Mouse (Mus musculus) ES-Bruce4 (cell line): ENCODE results near the gene Enah. TPM values are rescaled to one million over a fixed set of nuclear protein-coding genes. Genes with fewer than 3 reads are reported as not detected.

ENCODE experiments used
- H3K27ac ChIP-seq: 2 replicates; pipeline ENCODE4 v1.5.1; 2012; ENCODE audit warnings: low read length, inconsistent platforms; ENCODE audit not compliant: insufficient read depth
- H3K27me3 ChIP-seq: 2 replicates; pipeline ENCODE4 v1.6.1; 2012; ENCODE audit warnings: mild to moderate bottlenecking, low read length, inconsistent platforms; ENCODE audit not compliant: control insufficient read depth, poor library complexity, insufficient read depth, severe bottlenecking
- H3K36me3 ChIP-seq: 2 replicates; pipeline ENCODE4 v1.6.1; 2012; ENCODE audit warnings: inconsistent platforms, mild to moderate bottlenecking, low read length, moderate library complexity; ENCODE audit not compliant: control insufficient read depth, poor library complexity, insufficient read depth, severe bottlenecking
- H3K4me1 ChIP-seq: one replicate; pipeline ENCODE4 v1.8.1; 2011; ENCODE audit warnings: low read length; ENCODE audit not compliant: control insufficient read depth, insufficient read depth
- H3K4me3 ChIP-seq: 2 replicates; pipeline ENCODE4 v1.5.1; 2011; ENCODE audit warnings: low read depth, mild to moderate bottlenecking, low read length
- H3K9ac ChIP-seq: 2 replicates; pipeline ENCODE4 v1.6.1; 2012; ENCODE audit warnings: low read depth, mild to moderate bottlenecking, inconsistent platforms; ENCODE audit not compliant: poor library complexity, severe bottlenecking
- H3K9me3 ChIP-seq: replicated peaks from 2 replicates; pipeline ENCODE4 v1.6.1; 2012; ENCODE audit warnings: mild to moderate bottlenecking, low read length, inconsistent platforms; ENCODE audit not compliant: control insufficient read depth, poor library complexity, insufficient read depth, severe bottlenecking
- CTCF ChIP-seq: IDR thresholded peaks from one replicate; pipeline ENCODE4 v1.8.1; 2011; ENCODE audit warnings: low read depth, low read length
- EP300 ChIP-seq: IDR thresholded peaks from 2 replicates; pipeline ENCODE4 v1.6.1; 2011; ENCODE audit warnings: low read depth, low read length; ENCODE audit not compliant: insufficient read depth
- POLR2A ChIP-seq: IDR thresholded peaks from one replicate; pipeline ENCODE4 v1.8.1; 2011; ENCODE audit warnings: low read length; ENCODE audit not compliant: insufficient read depth
- polyA plus RNA-seq: library from polyadenylated mRNA; stranded (reverse); fragments of >200 nt; gene quantifications from 2 replicates; pipeline ENCODE4 v1.2.4, GENCODE M21; 2011; ENCODE audit warnings: low read depth; ENCODE audit not compliant: missing spikeins, insufficient read depth, insufficient read length

The Enah gene
- polyA plus RNA-seq, 1 experiment: 369 TPM

DNA sequence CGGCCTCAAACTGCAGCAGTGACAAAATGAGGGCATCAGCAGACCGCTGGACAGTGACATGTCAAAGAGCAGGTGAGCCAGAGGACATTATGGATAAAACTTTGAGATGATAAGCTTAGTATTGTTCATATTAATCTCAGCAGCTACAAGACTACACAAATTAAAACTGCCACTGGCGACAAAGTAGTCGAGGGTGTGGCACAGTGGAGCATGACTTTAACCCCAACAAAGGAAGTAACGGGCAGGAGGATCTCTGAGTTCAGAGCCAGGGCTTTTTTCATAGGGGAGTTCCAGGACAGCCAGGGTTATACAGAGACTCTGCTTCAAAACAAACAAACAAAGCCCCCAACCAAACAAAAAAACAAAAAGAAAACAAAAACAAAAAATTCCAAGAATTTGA lies 68.5 kb downstream of the Enah start:
- no peaks in the 10 kb centered on the region for H3K9me3 ChIP-seq
- peaks cover 23% of the 10 kb centered on the region for H3K36me3 ChIP-seq
- no peak overlapping the region for H3K4me3 ChIP-seq
- peaks cover 10% of the 10 kb centered on the region for H3K4me1 ChIP-seq
- H3K27ac ChIP-seq: no peak overlapping the region
- no peaks in the 10 kb centered on the region for H3K27me3 ChIP-seq
- H3K9ac ChIP-seq: no peak overlapping the region
- no peak for TF ChIP-seq POLR2A
- TF ChIP-seq EP300: no peak
- TF ChIP-seq CTCF: no peak

DNA sequence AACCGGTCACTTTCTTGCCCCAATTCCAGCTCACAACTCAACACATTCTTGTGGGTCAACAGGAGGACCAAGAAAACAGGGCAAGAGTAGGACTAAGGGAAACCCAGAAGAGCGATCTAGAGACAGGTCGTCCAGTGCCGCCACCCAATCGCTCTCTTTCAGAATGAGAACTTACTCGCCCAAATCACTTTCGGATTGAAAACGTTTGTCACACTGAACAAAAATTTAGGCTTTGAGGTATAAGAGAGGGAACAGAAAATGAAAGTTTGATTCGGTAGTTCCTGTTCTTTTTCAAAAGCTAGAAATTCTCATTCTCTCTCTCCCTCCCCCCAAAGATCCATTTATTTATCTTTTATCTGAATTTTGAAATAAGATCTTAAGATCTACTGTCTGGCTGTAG lies 69.1 kb downstream of the Enah start:
- H3K4me3 ChIP-seq: no peak overlapping the region
- H3K27me3 ChIP-seq: no peaks in the 10 kb centered on the region
- TF ChIP-seq CTCF: no peak
- no peak for TF ChIP-seq EP300
- TF ChIP-seq POLR2A: no peak
- no peak overlapping the region for H3K27ac ChIP-seq
- H3K9ac ChIP-seq: no peak overlapping the region
- peaks cover 19% of the 10 kb centered on the region for H3K36me3 ChIP-seq
- H3K9me3 ChIP-seq: no peaks in the 10 kb centered on the region
- H3K4me1 ChIP-seq: peaks cover 10% of the 10 kb centered on the region

DNA sequence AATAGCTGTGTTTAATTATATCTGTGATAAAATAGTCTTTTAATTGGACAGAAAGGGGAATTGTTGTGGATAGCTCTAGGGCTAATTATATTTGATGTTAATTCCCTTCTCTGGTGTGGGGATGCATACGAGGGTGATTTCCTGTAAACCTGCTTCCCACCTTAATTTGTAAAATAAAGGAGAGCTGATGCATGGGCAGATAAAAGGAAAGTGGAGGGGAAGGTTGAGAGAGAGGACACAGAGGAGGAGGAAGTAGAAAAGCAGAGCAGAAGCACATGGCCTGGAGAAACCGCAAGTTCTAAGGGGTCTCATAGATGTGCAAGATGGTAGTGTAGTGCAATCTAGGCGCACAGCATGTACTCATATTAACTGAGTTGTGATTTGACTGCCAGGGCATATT lies 71.6 kb downstream of the Enah start:
- Histone ChIP-seq H3K27ac (no peak overlapping the region), H3K9ac (no peak overlapping the region), H3K4me1 (peaks cover 10% of the 10 kb centered on the region), H3K27me3 (no peaks in the 10 kb centered on the region), H3K9me3 (no peaks in the 10 kb centered on the region), H3K4me3 (no peak overlapping the region), H3K36me3 (peaks cover 15% of the 10 kb centered on the region)
- TF ChIP-seq EP300 (no peak), POLR2A (no peak), CTCF (no peak)

DNA sequence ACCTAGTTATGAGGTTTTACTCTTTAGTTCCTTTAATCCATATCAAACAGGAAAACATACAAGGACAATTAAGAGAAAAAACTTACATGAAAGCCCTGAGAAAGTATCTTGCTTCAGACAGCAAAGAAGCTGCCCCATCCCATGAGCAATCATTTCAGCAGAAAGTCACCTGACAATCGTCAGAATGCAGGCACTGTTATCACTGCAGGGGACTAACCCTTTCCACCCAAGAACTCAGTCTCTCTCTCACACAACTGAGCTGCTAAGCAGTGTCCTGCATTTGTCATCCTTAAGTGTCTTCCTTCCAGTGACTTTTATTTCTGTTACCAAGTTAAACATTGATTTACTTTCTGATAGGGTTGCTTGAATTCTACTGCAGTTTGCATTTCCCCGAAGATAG lies 82.7 kb downstream of the Enah start:
- H3K9ac ChIP-seq: no peak overlapping the region
- peaks cover 5% of the 10 kb centered on the region for H3K36me3 ChIP-seq
- H3K27me3 ChIP-seq: no peaks in the 10 kb centered on the region
- H3K9me3 ChIP-seq: no peaks in the 10 kb centered on the region
- H3K27ac ChIP-seq: no peak overlapping the region
- no peak for TF ChIP-seq CTCF
- no peak for TF ChIP-seq POLR2A
- no peak for TF ChIP-seq EP300
- no peak overlapping the region for H3K4me3 ChIP-seq
- H3K4me1 ChIP-seq: no peaks in the 10 kb centered on the region

DNA sequence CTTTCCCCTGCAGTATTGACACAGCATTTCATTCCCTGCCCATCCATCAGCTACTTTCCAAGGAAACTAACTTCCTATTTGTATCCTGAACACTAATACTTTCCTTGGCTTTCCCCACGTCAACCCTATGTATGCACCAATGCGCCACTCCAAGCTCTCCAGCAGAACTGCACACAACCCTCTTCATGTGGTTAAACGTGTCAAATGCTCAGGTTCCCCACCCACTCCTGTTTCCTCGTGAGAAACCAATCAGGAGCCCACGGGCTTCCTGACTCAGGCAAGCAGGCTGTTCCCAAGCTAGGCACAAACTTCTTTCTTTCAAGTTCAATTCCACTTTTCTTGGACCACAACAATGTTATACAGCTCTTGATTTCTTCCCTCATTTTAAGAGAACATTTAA lies 91.4 kb downstream of the Enah start:
- Histone ChIP-seq H3K36me3 (peaks cover 19% of the 10 kb centered on the region), H3K9ac (no peak overlapping the region), H3K4me1 (no peaks in the 10 kb centered on the region), H3K4me3 (no peak overlapping the region), H3K27ac (no peak overlapping the region), H3K27me3 (no peaks in the 10 kb centered on the region), H3K9me3 (no peaks in the 10 kb centered on the region)
- TF ChIP-seq POLR2A (no peak), CTCF (no peak), EP300 (no peak)

DNA sequence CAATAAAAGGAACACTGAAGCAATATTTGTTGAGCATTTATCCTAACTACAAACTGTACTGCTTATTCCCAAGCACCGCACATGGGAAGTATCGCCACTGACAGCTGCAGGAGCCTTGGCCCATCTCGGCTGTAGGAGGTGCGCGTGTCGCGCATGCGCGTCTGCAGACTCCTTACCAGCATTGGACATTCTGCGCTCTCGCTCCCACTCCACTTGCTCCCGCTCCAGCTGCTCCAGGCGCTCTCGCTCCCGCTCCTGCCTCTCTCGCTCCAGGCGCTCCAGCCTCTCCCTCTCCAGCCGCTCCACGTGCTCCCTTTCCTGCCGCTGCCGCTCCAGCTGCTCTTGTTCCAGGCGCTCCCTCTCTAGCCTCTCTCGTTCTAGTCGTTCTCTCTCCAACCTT lies 96.4 kb downstream of the Enah start:
- Histone ChIP-seq H3K9ac (no peak overlapping the region), H3K36me3 (peaks cover 23% of the 10 kb centered on the region), H3K27ac (no peak overlapping the region), H3K27me3 (no peaks in the 10 kb centered on the region), H3K4me1 (peaks cover 3% of the 10 kb centered on the region), H3K4me3 (peak overlapping the region; percentile 14; the same call in 1 of the 2 replicates), H3K9me3 (no peaks in the 10 kb centered on the region)
- no peak for TF ChIP-seq CTCF
- no peak for TF ChIP-seq POLR2A
- no peak for TF ChIP-seq EP300
